Mouse (Mus musculus): ENCODE measurements around the gene Prr15l.

DNA sequence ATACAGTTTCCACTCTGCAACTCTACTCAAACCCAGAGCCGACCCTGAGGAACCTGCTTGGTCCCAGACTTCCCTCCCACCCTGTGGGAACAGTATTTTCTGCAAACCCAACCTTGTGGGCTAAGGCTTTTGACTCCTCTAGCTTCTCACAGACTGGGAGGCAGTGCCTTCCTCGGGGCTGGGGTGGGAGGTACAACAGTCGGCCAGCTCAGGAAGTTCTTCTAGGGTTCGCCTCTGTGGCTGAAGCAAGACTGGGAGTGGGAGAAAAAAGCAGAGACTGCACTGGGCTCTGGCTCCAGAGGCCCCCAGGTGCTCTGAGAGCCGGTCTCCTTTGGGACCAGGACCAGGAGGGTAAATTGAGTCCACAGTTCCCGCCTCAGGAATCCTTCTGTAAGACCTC, 25.0 kb downstream of the Prr15l start:
- TF ChIP-seq CTCF (IDR thresholded peaks at IDR 0.05) (no peak), EP300 (IDR thresholded peaks at IDR 0.05) (no peak)
